Mouse (Mus musculus) spleen, adult 2 months (tissue): Measurements from ENCODE around the gene Ccdc125. TPM values are rescaled to one million over a fixed set of nuclear protein-coding genes. Genes with fewer than 3 reads are reported as not detected.

Experiments
- DNase-seq, 2 experiments: peaks; one replicate each; pipeline versions ENCODE4 v3.0.0 to v3.0.0-alpha.2; 2012 to 2021; ENCODE audit warnings: low spot score in 2 of 2, low read depth in 1 of 2
- H3K27ac ChIP-seq: fragments of 200-500 bp; 2 replicates; pipeline ENCODE4 v1.5.1; 2012; ENCODE audit warnings: low read length, inconsistent platforms; ENCODE audit not compliant: insufficient read depth
- H3K27me3 ChIP-seq: fragments of 200-500 bp; 2 replicates; pipeline ENCODE4 v1.6.1; 2012; ENCODE audit warnings: mild to moderate bottlenecking, moderate library complexity, low read length, inconsistent platforms; ENCODE audit not compliant: control insufficient read depth, insufficient read depth
- H3K36me3 ChIP-seq: fragments of 200-500 bp; 2 replicates; pipeline ENCODE4 v1.6.1; 2012; ENCODE audit warnings: mild to moderate bottlenecking, low read length, inconsistent platforms; ENCODE audit not compliant: control insufficient read depth, insufficient read depth
- H3K4me1 ChIP-seq: fragments of 200-500 bp; 2 replicates; pipeline ENCODE4 v1.6.1; 2011; ENCODE audit warnings: inconsistent platforms; ENCODE audit not compliant: control insufficient read depth, insufficient read depth, insufficient read length
- H3K4me3 ChIP-seq: fragments of 200-500 bp; 2 replicates; pipeline ENCODE4 v1.5.1; 2011; ENCODE audit warnings: mild to moderate bottlenecking, inconsistent platforms; ENCODE audit not compliant: insufficient read depth, insufficient read length; ENCODE audit errors: extremely low read depth
- CTCF ChIP-seq: fragments of 200-500 bp; IDR thresholded peaks from 2 replicates; pipeline ENCODE4 v1.5.1; 2011; ENCODE audit warnings: mild to moderate bottlenecking, inconsistent platforms; ENCODE audit not compliant: insufficient read depth, insufficient read length, insufficient replicate concordance; ENCODE audit errors: extremely low read depth
- POLR2A ChIP-seq: fragments of 200-500 bp; IDR thresholded peaks from 2 replicates; pipeline ENCODE4 v1.6.1; 2011; ENCODE audit warnings: low read depth, low read length, inconsistent platforms
- WGBS: fragments of 180-500 bp; shearing (Covaris S2); methylation state at CpG from one replicate; pipeline ENCODE4 v1.1.7; 2018; 5-methylcytosine and 5-hydroxymethylcytosine counted together
- polyA plus RNA-seq: library from polyadenylated mRNA; depleted of rRNA; stranded (reverse); fragments of >200 nt; gene quantifications from 2 replicates; pipeline ENCODE4 v1.2.3, GENCODE M21; 2012

Gene Ccdc125
- polyA plus RNA-seq, 1 experiment: 2.9 TPM

- H3K4me1 ChIP-seq: peaks cover 10% of the 10 kb centered on the region
- DNase-seq: no peak
- no peaks in the 10 kb centered on the region for H3K27me3 ChIP-seq
- H3K36me3 ChIP-seq: peaks cover 6% of the 10 kb centered on the region; the same call in 1 of the 2 replicates
- TF ChIP-seq CTCF (no peak), POLR2A (no peak)
- peak within 1 kb of the TSS; percentile 97 for H3K27ac ChIP-seq
- under 1% methylated on average over 52 of the region's 63 CpGs for WGBS
- H3K4me3 ChIP-seq: peak within 1 kb of the TSS; percentile 88
Measured at GRCm38 (mm10) chr13:100651439-100652186, 17.9 kb upstream of the Ccdc125 start, which contains the start of gene Taf9. Taf9 (plus strand) TSS chr13:100651579.

DNA sequence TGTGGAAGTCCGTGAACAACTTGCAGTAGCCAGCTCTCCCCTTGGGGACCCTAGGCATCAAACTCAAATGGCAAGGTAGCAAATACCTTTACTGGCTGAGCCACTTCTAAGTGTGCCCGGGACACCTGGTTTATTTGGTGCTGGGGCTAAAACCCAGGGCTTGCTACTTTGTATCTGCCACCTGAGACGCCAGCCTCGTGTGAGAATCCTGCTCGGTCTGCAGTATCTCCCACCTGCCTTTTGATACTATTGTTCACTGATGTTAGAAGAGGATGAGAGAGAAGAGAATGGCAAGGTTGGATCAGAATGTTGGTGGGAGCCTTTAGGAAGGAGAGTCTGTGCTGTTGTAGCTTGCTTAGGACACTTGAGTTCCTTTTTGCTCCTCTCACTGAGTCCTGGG, 11.4 kb upstream of the Ccdc125 start:
- Histone ChIP-seq H3K27me3 (no peaks in the 10 kb centered on the region), H3K4me3 (no peak overlapping the region), H3K36me3 (peaks cover 5% of the 10 kb centered on the region; the same call in 1 of the 2 replicates), H3K27ac (no peak overlapping the region), H3K4me1 (no peaks in the 10 kb centered on the region)
- no peak for DNase-seq
- 90% methylated on average over 5 of the region's 5 CpGs for WGBS
- no peak for TF ChIP-seq CTCF
- TF ChIP-seq POLR2A: no peak

DNA sequence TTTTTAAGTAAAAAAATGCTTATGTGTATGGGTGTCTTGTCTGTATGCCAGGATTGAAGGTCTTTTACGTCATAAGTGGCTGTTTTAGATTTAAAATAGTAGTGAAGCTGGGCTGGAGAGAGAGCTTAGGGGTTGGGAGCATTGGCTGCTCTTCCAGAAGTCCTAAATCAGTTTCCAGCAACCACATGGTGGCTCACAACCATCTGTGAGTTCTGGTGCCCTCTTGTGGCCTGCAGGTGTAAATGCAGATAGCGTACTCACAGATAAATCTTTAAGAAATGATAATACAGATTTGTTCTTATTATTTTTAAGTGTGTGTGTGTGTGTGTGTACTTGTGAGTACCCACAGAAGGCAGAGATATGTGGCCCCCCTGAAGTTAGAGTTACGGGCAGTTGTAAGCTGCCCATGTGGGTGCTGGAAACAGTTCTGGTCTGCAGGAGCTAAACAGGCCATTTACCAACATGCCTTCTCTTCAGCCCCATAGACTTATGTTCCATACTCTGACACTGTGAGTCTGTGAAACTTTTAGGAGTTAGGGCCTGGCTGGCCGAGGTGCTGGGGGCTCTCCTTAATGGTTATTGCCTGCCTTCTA, 9.6 kb upstream of the Ccdc125 start:
- peak; percentile 37 to 52 for DNase-seq
- Histone ChIP-seq H3K36me3 (peaks cover 5% of the 10 kb centered on the region; the same call in 1 of the 2 replicates), H3K4me1 (no peaks in the 10 kb centered on the region), H3K27me3 (no peaks in the 10 kb centered on the region), H3K27ac (no peak overlapping the region), H3K4me3 (no peak overlapping the region)
- peak; percentile 55; the same call in 1 of the 2 replicates for TF ChIP-seq CTCF
- TF ChIP-seq POLR2A: no peak
- 29% methylated on average over 4 of the region's 4 CpGs for WGBS

- WGBS: 9% methylated on average over 9 of the region's 9 CpGs
- no peak for DNase-seq
- Histone ChIP-seq H3K36me3 (no peaks in the 10 kb centered on the region), H3K4me3 (peak overlapping the region; percentile 80), H3K27ac (peak overlapping the region; percentile 20; the same call in 1 of the 2 replicates), H3K27me3 (no peaks in the 10 kb centered on the region), H3K4me1 (peaks cover 2% of the 10 kb centered on the region; the same call in 1 of the 2 replicates)
- TF ChIP-seq POLR2A (no peak), CTCF (no peak)
Measured at GRCm38 (mm10) chr13:100670181-100670741, 744 bp downstream of the Ccdc125 start.

- Histone ChIP-seq H3K27ac (no peak overlapping the region; the same call in 1 of the 2 replicates), H3K4me3 (no peak overlapping the region), H3K27me3 (no peaks in the 10 kb centered on the region), H3K36me3 (peaks cover 4% of the 10 kb centered on the region), H3K4me1 (no peaks in the 10 kb centered on the region)
- TF ChIP-seq POLR2A (no peak), CTCF (no peak)
- DNase-seq: no peak
- 86% methylated on average over 15 of the region's 15 CpGs for WGBS
Measured at GRCm38 (mm10) chr13:100675936-100676635, 6.6 kb downstream of the Ccdc125 start.

GRCm38 (mm10) chr13:100681615-100682014, 12.1 kb downstream of the Ccdc125 start:
- no peak overlapping the region for H3K27ac ChIP-seq
- peaks cover 2% of the 10 kb centered on the region; the same call in 1 of the 2 replicates for H3K4me1 ChIP-seq
- no peaks in the 10 kb centered on the region for H3K27me3 ChIP-seq
- no peak for DNase-seq
- no peak overlapping the region for H3K4me3 ChIP-seq
- peaks cover 7% of the 10 kb centered on the region for H3K36me3 ChIP-seq
- TF ChIP-seq CTCF (no peak), POLR2A (no peak)
- WGBS: 88% methylated on average over 8 of the region's 8 CpGs
